In the genomic region with DNA sequence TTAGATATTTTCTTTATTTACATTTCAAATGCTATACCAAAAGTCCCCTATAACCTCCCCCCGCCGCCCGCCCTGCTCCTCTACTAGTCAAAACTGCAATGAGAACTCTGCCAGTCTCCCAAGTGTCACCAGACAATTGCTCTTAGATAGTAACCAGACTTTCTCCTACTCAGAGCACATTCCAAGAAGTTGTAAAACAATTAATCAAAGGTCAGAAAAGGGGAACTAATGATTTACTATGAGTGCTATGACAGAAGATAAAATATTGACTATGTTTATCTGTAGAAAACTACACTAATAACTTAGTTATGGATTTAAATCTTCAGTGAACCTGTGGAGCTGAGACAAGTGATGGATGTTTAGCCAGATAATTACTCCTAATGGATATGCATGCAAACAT, we compare ENCODE assay signal across 4 mouse cellular contexts.
A peak's percentile ranks its signal among the peaks of the same experiment; 100 is the strongest.
DNase-seq lines count a peak whose midpoint lies in the region; ATAC-seq and TF ChIP-seq lines count a peak whose summit lies in the region.
"Not testable (repeated sequence)": the region's sequence is repeated elsewhere in the genome, so short reads cannot be mapped to it uniquely, and the experiment has no call there.

No protein-coding gene starts in this region.

- H3K9ac ChIP-seq in MEL (ENCODE audit: control insufficient read depth, low read depth, low read length, poor library complexity, severe bottlenecking); intestine, embryonic 15.5 days; intestine, embryonic 16.5 days (ENCODE audit: low read depth, low read length); intestine, postnatal 0 days (ENCODE audit: low read depth, low read length): not testable (repeated sequence)

- not testable (repeated sequence) for H3K79me2 ChIP-seq in MEL (ENCODE audit: control insufficient read depth, insufficient read depth, low read length, poor library complexity)

- peak; percentile 86 for ATAC-seq in intestine, embryonic 15.5 days
- peak; percentile 89 for ATAC-seq in intestine, embryonic 16.5 days
- peak; percentile 78 for ATAC-seq in intestine, postnatal 0 days

- TF ChIP-seq CTCF in MEL (IDR thresholded peaks at IDR 0.05 in 2 of 3, conservative IDR thresholded peaks at IDR 0.05 in 1 of 3; ENCODE audit: control insufficient read depth in 1 of 3, insufficient read depth in 1 of 3, low read depth in 2 of 3, low read length in 3 of 3, poor library complexity in 1 of 3, severe bottlenecking in 1 of 3); intestine, postnatal 0 days (IDR thresholded peaks at IDR 0.05; ENCODE audit: low read depth): not testable (repeated sequence)

- 59% methylated on average over 3 of the region's 3 CpGs for WGBS in intestine, embryonic 15.5 days
- WGBS in intestine, embryonic 16.5 days: 49% methylated on average over 3 of the region's 3 CpGs
- 44% methylated on average over 3 of the region's 3 CpGs for WGBS in intestine, postnatal 0 days

- not testable (repeated sequence) for H3K4me3 ChIP-seq in MEL (ENCODE audit: control insufficient read depth in 1 of 2, insufficient read depth in 1 of 2, low read depth in 2 of 2, low read length in 2 of 2); intestine, embryonic 15.5 days (replicated peaks); intestine, embryonic 16.5 days (ENCODE audit: low read length); intestine, postnatal 0 days (ENCODE audit: low read depth, low read length)

- not testable (repeated sequence) for H3K27me3 ChIP-seq in MEL (ENCODE audit: control insufficient read depth in 1 of 2, insufficient read depth in 2 of 2, low read length in 2 of 2); intestine, embryonic 15.5 days (replicated peaks); intestine, embryonic 16.5 days (replicated peaks; ENCODE audit: control insufficient read depth, insufficient read depth, low read length); intestine, postnatal 0 days (replicated peaks; ENCODE audit: control insufficient read depth, insufficient read depth, low read length)

- H3K4me1 ChIP-seq in MEL (ENCODE audit: control insufficient read depth in 1 of 2, insufficient read depth in 2 of 2, low read length in 2 of 2); intestine, embryonic 15.5 days (replicated peaks); intestine, embryonic 16.5 days (ENCODE audit: control insufficient read depth, insufficient read depth, low read length); intestine, postnatal 0 days (replicated peaks; ENCODE audit: control insufficient read depth, insufficient read depth, low read length): not testable (repeated sequence)

- TF ChIP-seq POLR2A in MEL (IDR thresholded peaks at IDR 0.05; ENCODE audit: control insufficient read depth in 1 of 2, insufficient read depth in 1 of 2, low read depth in 1 of 2, low read length in 2 of 2, poor library complexity in 1 of 2): not testable (repeated sequence)

- H3K4me2 ChIP-seq in intestine, embryonic 15.5 days (replicated peaks); intestine, embryonic 16.5 days (ENCODE audit: low read depth, low read length); intestine, postnatal 0 days (replicated peaks; ENCODE audit: low read depth): not testable (repeated sequence)

- not testable (repeated sequence) for TF ChIP-seq RAD21 in MEL (IDR thresholded peaks at IDR 0.05; ENCODE audit: low read depth, low read length)

- TF ChIP-seq EP300 in MEL (IDR thresholded peaks at IDR 0.05; ENCODE audit: low read depth in 1 of 2, low read length in 2 of 2): not testable (repeated sequence)

- not testable (repeated sequence) for H3K9me3 ChIP-seq in MEL (replicated peaks; ENCODE audit: insufficient read depth, low read length); intestine, embryonic 15.5 days; intestine, embryonic 16.5 days (ENCODE audit: control insufficient read depth, low read length); intestine, postnatal 0 days (ENCODE audit: control insufficient read depth)

- peak; percentile 8 for DNase-seq in MEL (ENCODE audit: low read depth, low spot score)

- H3K36me3 ChIP-seq in MEL (ENCODE audit: control insufficient read depth in 1 of 2, insufficient read depth in 2 of 2, low read length in 2 of 2); intestine, embryonic 15.5 days; intestine, embryonic 16.5 days (ENCODE audit: control insufficient read depth, insufficient read depth, low read length); intestine, postnatal 0 days (ENCODE audit: control insufficient read depth, insufficient read depth): not testable (repeated sequence)

- not testable (repeated sequence) for H3K27ac ChIP-seq in MEL (ENCODE audit: control insufficient read depth, low read depth, low read length); intestine, embryonic 15.5 days; intestine, embryonic 16.5 days (ENCODE audit: low read length); intestine, postnatal 0 days (ENCODE audit: low read depth, low read length)
